Mouse (Mus musculus): ENCODE measurements at regions not wholly inside any gene's neighbourhood (a gene's known extent, or its start where the extent isn't known, plus 50 kb on each side); places are given as distances from the start of the nearest gene placed in this dataset.
"Not testable (repeated sequence)": the region's sequence is repeated elsewhere in the genome, so short reads cannot be mapped to it uniquely, and the experiment has no call there.

GRCm38 (mm10) chr10:51397016-51397415 is 83.4 kb upstream of the Gm49339 start:
- DNase-seq (ENCODE audit: low read depth, low spot score), result not testable (repeated sequence)

GRCm38 (mm10) chr10:51405141-51405540 is 75.3 kb upstream of the Gm49339 start:
- DNase-seq (ENCODE audit: low read depth, low spot score), result peak; percentile 68

- peak; percentile 5 for DNase-seq (ENCODE audit: low read depth, low spot score)
Measured at GRCm38 (mm10) chr10:51412795-51413194, 67.6 kb upstream of the Gm49339 start.

- DNase-seq (ENCODE audit: low read depth, low spot score), result peak; percentile 35
Measured at GRCm38 (mm10) chr10:51414512-51414911, 65.9 kb upstream of the Gm49339 start.

- no peak for DNase-seq (ENCODE audit: low read depth, low spot score)
Measured at GRCm38 (mm10) chr10:51416723-51417122, 63.7 kb upstream of the Gm49339 start.

- DNase-seq (ENCODE audit: low read depth, low spot score), result peak; percentile 75
Measured at GRCm38 (mm10) chr10:51417221-51417911, 63.0 kb upstream of the Gm49339 start.

- no peak for DNase-seq (ENCODE audit: low read depth, low spot score)
Measured at GRCm38 (mm10) chr10:51418550-51418949, 61.9 kb upstream of the Gm49339 start.

- peak; percentile 12 for DNase-seq (ENCODE audit: low read depth, low spot score)
Measured at GRCm38 (mm10) chr10:51422501-51422900, 57.9 kb upstream of the Gm49339 start.

Measured in ES-CJ7 (cell line).